Mouse (Mus musculus) forebrain, embryonic 10.5 days (tissue): ENCODE data around the gene Syngr4. TPM values are rescaled to one million over a fixed set of nuclear protein-coding genes. Genes with fewer than 3 reads are reported as not detected.

ENCODE experiments used
- DNase-seq: peaks from one replicate; pipeline ENCODE4 v3.0.0-alpha.2; 2017; ENCODE audit warnings: low spot score; ENCODE audit errors: extremely low spot score
- H3K27ac ChIP-seq: fragments of 300-500 bp; sonication (generic); 2 replicates; pipeline ENCODE4 v1.5.1; 2016; ENCODE audit warnings: mild to moderate bottlenecking
- H3K27me3 ChIP-seq: fragments of 300-500 bp; sonication (generic); 2 replicates; pipeline ENCODE4 v1.6.1; 2016; ENCODE audit warnings: mild to moderate bottlenecking; ENCODE audit not compliant: poor library complexity, severe bottlenecking
- H3K36me3 ChIP-seq: fragments of 300-500 bp; sonication (generic); replicated peaks from 2 replicates; pipeline ENCODE4 v1.6.1; 2016; ENCODE audit warnings: mild to moderate bottlenecking, moderate library complexity
- H3K4me1 ChIP-seq: fragments of 300-500 bp; sonication (generic); 2 replicates; pipeline ENCODE4 v1.6.1; 2016
- H3K4me3 ChIP-seq: fragments of 300-500 bp; sonication (generic); 2 replicates; pipeline ENCODE4 v1.5.1; 2016; ENCODE audit warnings: mild to moderate bottlenecking, moderate library complexity
- H3K9me3 ChIP-seq: fragments of 300-500 bp; sonication (generic); 2 replicates; pipeline ENCODE4 v1.6.1; 2016; ENCODE audit warnings: mild to moderate bottlenecking, moderate library complexity
- WGBS: fragments of 180-500 bp; shearing (Covaris S2); methylation state at CpG from one replicate; pipeline ENCODE4 v1.1.7; 2016; 5-methylcytosine and 5-hydroxymethylcytosine counted together
- polyA plus RNA-seq: library from polyadenylated mRNA; unstranded; fragments of >200 nt; fragmentation: Nextera tagmentation; extraction: Ambion mirVana; gene quantifications from 2 replicates; pipeline ENCODE4 v1.2.1, GENCODE M21; 2016

Syngr4 gene
- polyA plus RNA-seq, 1 experiment from 2014 or later, result 1.3 TPM

GRCm38 (mm10) chr7:45850661-45851060, 45.9 kb downstream of the Syngr4 start:
- H3K4me1 ChIP-seq, result peaks cover 11% of the 10 kb centered on the region
- 76% methylated on average over 3 of the region's 3 CpGs for WGBS

GRCm38 (mm10) chr7:45848447-45849027, 48.0 kb downstream of the Syngr4 start:
- WGBS, result 9% methylated on average over 6 of the region's 6 CpGs
- DNase-seq, result no peak
- peaks cover 11% of the 10 kb centered on the region for H3K4me1 ChIP-seq
- peak overlapping the region; percentile 9; the same call in 1 of the 2 replicates for H3K27ac ChIP-seq
- H3K36me3 ChIP-seq, result no peaks in the 10 kb centered on the region
- H3K9me3 ChIP-seq, result no peaks in the 10 kb centered on the region
- H3K4me3 ChIP-seq, result peak overlapping the region; percentile 4; the same call in 1 of the 2 replicates
- peaks cover 27% of the 10 kb centered on the region for H3K27me3 ChIP-seq

More at GRCm38 (mm10) chr7:45850661-45851060, 45.9 kb downstream of the Syngr4 start:
- no peak overlapping the region for H3K4me3 ChIP-seq
- H3K36me3 ChIP-seq, result no peaks in the 10 kb centered on the region
- H3K9me3 ChIP-seq, result no peaks in the 10 kb centered on the region
- peaks cover 42% of the 10 kb centered on the region for H3K27me3 ChIP-seq
- DNase-seq, result no peak
- H3K27ac ChIP-seq, result no peak overlapping the region

- Histone ChIP-seq H3K4me3 (no peak overlapping the region), H3K27ac (no peak overlapping the region), H3K9me3 (peaks cover 3% of the 10 kb centered on the region; the same call in 1 of the 2 replicates), H3K36me3 (no peaks in the 10 kb centered on the region), H3K4me1 (peaks cover 3% of the 10 kb centered on the region; the same call in 1 of the 2 replicates), H3K27me3 (peaks cover 33% of the 10 kb centered on the region)
- 88% methylated on average over 10 of the region's 10 CpGs for WGBS
- DNase-seq, result no peak
Observed at GRCm38 (mm10) chr7:45842950-45843744, 53.4 kb downstream of the Syngr4 start.

Other genes starting within 250 kb of the Syngr4 start
- 0.12 TPM in 2 replicates for gene Fut2, start 230.3 kb downstream of the Syngr4 start, polyA plus RNA-seq
- gene Ntn5, start 212.7 kb downstream of the Syngr4 start, polyA plus RNA-seq, result 0.38 and 0.63 TPM in 2 replicates
- gene Sec1, start 202.3 kb downstream of the Syngr4 start, polyA plus RNA-seq, result 0.78 and 1.1 TPM in 2 replicates
- gene Car11, start 196.9 kb downstream of the Syngr4 start, polyA plus RNA-seq, result 2.5 and 3.2 TPM in 2 replicates
- 2.6 and 2.7 TPM in 2 replicates for gene Dbp, start 191.6 kb downstream of the Syngr4 start, polyA plus RNA-seq
- 1,181 and 1,186 TPM in 2 replicates for gene Rpl18, start 181.3 kb downstream of the Syngr4 start, polyA plus RNA-seq
- 34.0 and 36.6 TPM in 2 replicates for gene Sphk2, start 178.7 kb downstream of the Syngr4 start, polyA plus RNA-seq
- 2.6 and 3.3 TPM in 2 replicates for gene Fam83e, start 175.5 kb downstream of the Syngr4 start, polyA plus RNA-seq
- 0.50 TPM in 1 of 2 replicates, not detected in the other for gene Spaca4, start 170.9 kb downstream of the Syngr4 start, polyA plus RNA-seq
- 1.7 and 2.7 TPM in 2 replicates for gene Lmtk3, start 113.0 kb downstream of the Syngr4 start, polyA plus RNA-seq
- 1.6 and 2.3 TPM in 2 replicates for gene Sult2b1, start 112.0 kb downstream of the Syngr4 start, polyA plus RNA-seq
- gene Cyth2, start 82.1 kb downstream of the Syngr4 start, polyA plus RNA-seq, result 132 and 136 TPM in 2 replicates
- gene Kcnj14, start 71.9 kb downstream of the Syngr4 start, polyA plus RNA-seq, result 0.76 and 0.78 TPM in 2 replicates
- gene Grwd1, start 65.8 kb downstream of the Syngr4 start, polyA plus RNA-seq, result 132 and 137 TPM in 2 replicates
- gene Kdelr1, start 23.9 kb downstream of the Syngr4 start, polyA plus RNA-seq, result 34.1 and 37.0 TPM in 2 replicates
- 0.09 TPM in 2 replicates for gene Grin2d, start 18.3 kb downstream of the Syngr4 start, polyA plus RNA-seq
- gene Tmem143, start 227 bp upstream of the Syngr4 start, polyA plus RNA-seq, result 4.2 and 4.8 TPM in 2 replicates
- gene Emp3, start 24.7 kb upstream of the Syngr4 start, polyA plus RNA-seq, result 8.5 and 9.7 TPM in 2 replicates
- gene Ccdc114, start 27.4 kb upstream of the Syngr4 start, polyA plus RNA-seq, result 5.2 TPM in 2 replicates
- gene Abcc6, start 133.6 kb upstream of the Syngr4 start, polyA plus RNA-seq, result 0.10 and 0.33 TPM in 2 replicates
- gene Nomo1, start 137.0 kb upstream of the Syngr4 start, polyA plus RNA-seq, result 33.7 and 33.8 TPM in 2 replicates
- gene Kcnj11, start 204.1 kb upstream of the Syngr4 start, polyA plus RNA-seq, result 0.12 and 0.54 TPM in 2 replicates